Mouse (Mus musculus): ENCODE measurements around the gene Slc5a4a. TPM values are rescaled to one million over a fixed set of nuclear protein-coding genes. Genes with fewer than 3 reads are reported as not detected.

The Slc5a4a gene
- polyA plus RNA-seq, 1 experiment from 2014 or later, result 0.08 TPM

- no peak overlapping the region for H3K27ac ChIP-seq
- H3K4me2 ChIP-seq, result no peak overlapping the region
- H3K4me3 ChIP-seq, result no peak overlapping the region
- peaks cover 17% of the 10 kb centered on the region for H3K36me3 ChIP-seq (ENCODE audit: poor library complexity, severe bottlenecking)
- WGBS, result 72% methylated on average over 1 of the region's 1 CpGs
- ATAC-seq, result no peak
- 0 out of 2 replicates have a peak, but pooled peaks cover 6% of the 10 kb centered on the region for H3K4me1 ChIP-seq
- no peaks in the 10 kb centered on the region for H3K9me3 ChIP-seq (replicated peaks)
- H3K27me3 ChIP-seq, result no peaks in the 10 kb centered on the region
- no peak overlapping the region for H3K9ac ChIP-seq
Measured at GRCm38 (mm10) chr10:76229627-76230026, 82.4 kb downstream of the Slc5a4a start.

- Histone ChIP-seq H3K4me2 (peak within 1 kb of the TSS; percentile 67), H3K9ac (peak within 1 kb of the TSS; percentile 77), H3K4me1 (peaks cover 26% of the 10 kb centered on the region), H3K9me3 (replicated peaks) (no peaks in the 10 kb centered on the region), H3K27me3 (no peaks in the 10 kb centered on the region; the same call in 1 of the 2 replicates), H3K27ac (peak within 1 kb of the TSS; percentile 91), H3K4me3 (peak within 1 kb of the TSS; percentile 73), H3K36me3 (ENCODE audit: poor library complexity, severe bottlenecking) (peaks cover 8% of the 10 kb centered on the region)
- ATAC-seq, result peak; percentile 98
- WGBS, result under 1% methylated on average over 47 of the region's 47 CpGs
Measured at GRCm38 (mm10) chr10:76237341-76238225, 90.3 kb downstream of the Slc5a4a start, which contains the start of gene Prmt2. Gene Prmt2, minus strand, starts transcription at chr10:76237865.

MicroRNAs within 50 kb of the gene (microRNA counts, 519-probe panel; counts per million panel counts)
- 177 counts per million, percentile 53 among the panel's probes with 10 or more counts for microRNA mmu-miR-678

Small RNA genes within 50 kb of the gene (microRNA-seq; reads per million reads assigned to microRNA genes)
- gene Mir678, result not detected

Other genes with a start within 250 kb of the Slc5a4a start
- 336 and 349 TPM in 2 replicates for gene Smarcb1, start 225.8 kb upstream of the Slc5a4a start, polyA plus RNA-seq (2015; fragmentation: Nextera tagmentation; extraction: Ambion mirVana)
- gene Chchd10, start 214.3 kb upstream of the Slc5a4a start, polyA plus RNA-seq (2015; fragmentation: Nextera tagmentation; extraction: Ambion mirVana), result 10.3 and 13.3 TPM in 2 replicates
- gene Mmp11, start 211.0 kb upstream of the Slc5a4a start, polyA plus RNA-seq (2015; fragmentation: Nextera tagmentation; extraction: Ambion mirVana), result 20.8 and 25.9 TPM in 2 replicates
- gene Gm867, start 206.8 kb upstream of the Slc5a4a start, polyA plus RNA-seq (2015; fragmentation: Nextera tagmentation; extraction: Ambion mirVana), result 0.26 TPM in 1 of 2 replicates, not detected in the other
- gene Vpreb3, start 204.4 kb upstream of the Slc5a4a start, polyA plus RNA-seq (2015; fragmentation: Nextera tagmentation; extraction: Ambion mirVana), result not detected in 2 replicates
- 0.09 TPM in 1 of 2 replicates, not detected in the other for gene Gm5134, start 192.9 kb upstream of the Slc5a4a start, polyA plus RNA-seq (2015; fragmentation: Nextera tagmentation; extraction: Ambion mirVana)
- 15.7 and 16.1 TPM in 2 replicates for gene Zfp280b, start 114.8 kb upstream of the Slc5a4a start, polyA plus RNA-seq (2015; fragmentation: Nextera tagmentation; extraction: Ambion mirVana)
- gene Slc5a4b, start 36.5 kb upstream of the Slc5a4a start, polyA plus RNA-seq (2015; fragmentation: Nextera tagmentation; extraction: Ambion mirVana), result not detected in 2 replicates
- 173 and 181 TPM in 2 replicates for gene Prmt2, start 90.4 kb downstream of the Slc5a4a start, polyA plus RNA-seq (2015; fragmentation: Nextera tagmentation; extraction: Ambion mirVana)
- 0.47 TPM in 1 of 2 replicates, not detected in the other for gene S100b, start 106.4 kb downstream of the Slc5a4a start, polyA plus RNA-seq (2015; fragmentation: Nextera tagmentation; extraction: Ambion mirVana)
- gene Dip2a, start 197.8 kb downstream of the Slc5a4a start, polyA plus RNA-seq (2015; fragmentation: Nextera tagmentation; extraction: Ambion mirVana), result 10.2 and 10.4 TPM in 2 replicates

Measured in forebrain, embryonic 13.5 days (tissue).